Mouse (Mus musculus) CD4-positive, CD25-positive, alpha-beta regulatory T cell, adult 4 months (primary cell): Measurements from ENCODE around the gene Mpg. TPM values are rescaled to one million over a fixed set of nuclear protein-coding genes. Genes with fewer than 3 reads are reported as not detected.

Experiments used
- ATAC-seq: one replicate; pipeline ENCODE4 v1.8.0; 2017
- polyA plus RNA-seq, 2 experiments: library from polyadenylated mRNA; unstranded; fragments of 100-300 nt; shearing (Covaris generic); gene quantifications; one replicate each; pipeline ENCODE4 v1.2.1; 2017

The Mpg gene
- polyA plus RNA-seq, 2 experiments from 2014 or later: 27.0 to 39.9 TPM

DNA sequence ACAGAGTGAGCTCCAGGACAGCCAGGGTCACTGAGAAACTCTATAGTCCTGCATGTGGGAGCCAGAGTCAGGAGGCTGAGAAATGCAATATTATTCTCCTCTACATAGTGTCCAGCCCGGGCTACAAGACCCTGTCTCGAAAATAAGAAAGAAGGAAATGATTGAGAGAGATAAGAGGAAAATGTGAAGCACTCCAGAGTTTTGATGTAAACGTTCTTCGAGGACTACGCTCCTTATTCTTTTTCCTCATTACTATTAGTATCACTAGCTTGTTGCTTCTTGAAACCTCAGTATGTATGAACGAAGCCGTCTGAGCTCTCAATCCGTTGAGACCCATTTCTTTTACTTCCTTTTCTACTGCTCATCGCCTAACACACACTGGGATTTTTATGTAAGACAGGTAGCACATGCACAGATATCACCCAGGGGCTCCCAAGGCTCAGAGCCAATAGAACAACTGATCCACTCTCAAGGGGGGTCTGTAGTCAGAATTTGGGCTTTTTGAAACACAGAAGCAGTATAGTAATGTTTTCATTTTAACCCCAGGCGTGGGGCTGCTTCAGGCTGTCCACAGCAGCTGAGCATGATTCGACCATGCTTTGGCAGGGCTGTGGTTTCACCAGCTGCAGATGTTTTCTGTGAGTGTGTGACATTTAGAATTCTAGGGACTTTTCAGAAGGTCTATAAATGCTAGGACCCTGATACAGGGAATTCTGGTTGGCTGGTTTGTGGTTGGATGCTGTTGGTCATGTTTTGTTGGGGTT is 24.2 kb upstream of the Mpg start:
- no peak for ATAC-seq

GRCm38 (mm10) chr11:32205058-32205873 is 21.0 kb upstream of the Mpg start, which contains the start of gene Snrnp25:
Snrnp25 (plus strand) TSS chr11:32205415.
- peak; percentile 99 for ATAC-seq

- no peak for ATAC-seq
Observed at GRCm38 (mm10) chr11:32210623-32211022, 15.7 kb upstream of the Mpg start.

GRCm38 (mm10) chr11:32215372-32216162 is 10.7 kb upstream of the Mpg start:
- ATAC-seq: no peak

- ATAC-seq: peak; percentile 79
Observed at GRCm38 (mm10) chr11:32216851-32217250, 9.5 kb upstream of the Mpg start.

DNA sequence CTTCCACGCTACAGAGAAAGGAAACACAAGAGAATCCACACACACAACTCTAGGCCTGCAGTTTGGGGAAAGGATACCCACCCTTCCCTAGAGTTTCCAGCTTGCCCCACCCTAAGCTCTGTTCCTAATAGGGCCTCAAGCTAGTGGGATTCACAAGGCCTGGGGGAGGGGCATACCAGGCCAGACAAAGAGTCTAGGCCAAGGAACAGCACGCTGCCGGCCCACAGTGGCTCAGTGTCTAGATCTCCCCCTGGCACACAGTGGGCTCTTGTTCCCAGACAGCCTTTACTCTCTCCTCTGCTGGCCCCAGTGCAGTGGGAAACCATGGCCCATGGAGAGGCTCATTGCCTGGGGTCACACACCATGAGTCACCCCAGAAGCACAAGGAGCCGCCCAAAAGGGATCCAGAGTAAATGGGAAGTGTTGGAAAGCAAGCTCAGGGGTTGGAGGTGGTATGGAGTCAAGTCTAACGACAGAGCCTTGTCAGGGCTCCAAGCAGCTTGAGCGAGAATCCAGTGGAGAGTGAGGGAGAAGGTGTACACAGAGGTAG is 7.7 kb upstream of the Mpg start:
- no peak for ATAC-seq

- no peak for ATAC-seq
Observed at GRCm38 (mm10) chr11:32219287-32219686, 7.0 kb upstream of the Mpg start.

- ATAC-seq: no peak
Observed at GRCm38 (mm10) chr11:32220607-32221224, 5.6 kb upstream of the Mpg start.

GRCm38 (mm10) chr11:32221225-32221950 is 4.9 kb upstream of the Mpg start:
- ATAC-seq: no peak

DNA sequence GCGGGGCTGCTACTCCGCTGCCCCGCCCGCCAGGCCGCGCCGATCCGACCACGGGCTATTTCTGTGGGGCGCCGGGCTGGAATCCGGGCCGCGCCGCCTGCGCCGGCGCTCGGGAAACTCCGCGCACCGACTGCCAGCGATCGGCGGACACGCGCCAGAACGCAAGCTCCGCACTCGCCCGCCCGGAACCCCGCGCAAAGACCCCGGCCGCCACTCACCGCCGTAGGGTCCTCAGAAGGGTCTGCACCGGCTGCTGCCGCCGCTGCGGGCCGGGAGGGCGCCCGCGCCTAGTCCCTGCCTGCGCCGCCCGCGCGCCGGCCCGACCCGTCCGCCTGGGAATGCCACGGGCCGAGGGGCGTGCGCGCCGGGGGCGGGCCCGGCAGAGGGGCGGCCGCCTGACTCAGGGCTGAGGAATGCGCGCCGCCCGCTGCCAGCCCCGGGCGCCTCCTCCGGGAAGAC is 4.3 kb upstream of the Mpg start, which contains the start of gene Rhbdf1:
TSS of gene Rhbdf1 (minus strand) at position 350 of the 459 bp plus-strand sequence.
- ATAC-seq: no peak

- ATAC-seq: peak; percentile 30
Observed at GRCm38 (mm10) chr11:32222570-32223194, 3.6 kb upstream of the Mpg start.

DNA sequence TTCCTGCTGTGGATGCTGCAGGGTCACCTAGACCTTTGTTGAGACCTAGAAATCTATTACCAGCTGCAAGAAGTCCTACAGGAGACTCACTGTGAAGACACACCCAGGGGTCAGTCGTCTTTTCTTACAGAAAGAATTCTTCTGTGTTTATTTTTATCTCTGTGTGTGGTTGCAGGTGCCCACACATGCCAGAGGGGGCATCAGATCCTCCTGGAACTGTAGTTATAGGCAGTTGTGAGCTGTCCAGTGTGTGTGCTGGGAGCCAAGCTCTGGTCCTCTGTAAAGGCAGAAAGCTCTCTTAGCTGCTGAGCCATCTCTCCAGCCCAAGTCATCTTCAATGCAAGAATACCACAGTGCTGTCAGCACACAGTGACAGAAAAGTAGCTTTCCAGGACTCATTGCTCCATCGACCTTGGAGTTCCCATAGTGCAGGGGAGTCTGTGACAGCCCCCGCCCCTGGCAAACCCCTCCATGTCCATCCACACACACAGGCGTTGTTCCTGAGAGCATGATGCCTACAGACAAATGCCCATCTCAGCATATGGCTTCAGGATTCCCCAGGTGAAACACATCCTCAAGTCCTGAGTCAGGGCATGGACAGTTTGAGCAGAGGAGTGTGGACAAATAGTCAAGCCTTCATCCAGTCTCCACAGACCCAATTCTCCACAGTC is 2.9 kb upstream of the Mpg start:
- ATAC-seq: no peak

DNA sequence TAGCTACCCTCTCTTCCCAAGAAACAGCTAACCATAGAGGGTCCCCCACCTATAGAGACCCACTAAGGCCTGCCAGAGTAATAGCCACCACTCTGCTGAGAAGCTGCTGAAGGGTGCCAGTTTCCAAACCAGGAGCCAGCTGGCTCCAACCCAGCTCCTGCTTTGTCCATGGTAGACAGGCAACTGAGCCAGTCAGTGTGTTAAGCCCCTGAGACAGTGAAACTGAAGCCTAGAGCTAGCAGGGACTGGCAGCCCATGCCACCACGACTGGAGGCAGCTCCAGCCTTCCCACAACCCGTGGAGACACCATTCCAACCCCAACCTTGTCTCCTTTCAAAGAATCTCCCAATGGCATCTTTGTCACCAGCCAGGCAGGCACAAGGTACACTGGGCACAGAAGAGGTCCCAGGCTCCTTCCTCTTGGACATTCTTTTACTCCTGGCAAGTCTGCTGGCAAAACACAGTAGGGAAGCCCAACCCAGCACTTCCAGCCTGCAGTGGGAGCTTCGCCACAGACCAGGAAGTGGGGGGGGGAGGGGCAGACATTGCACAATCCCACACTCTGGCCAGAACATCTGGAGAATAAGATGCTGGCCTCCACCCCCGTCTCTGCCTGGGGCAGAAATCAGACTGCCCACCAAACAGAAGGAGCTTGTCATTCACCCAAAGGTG is 1.7 kb upstream of the Mpg start:
- no peak for ATAC-seq

DNA sequence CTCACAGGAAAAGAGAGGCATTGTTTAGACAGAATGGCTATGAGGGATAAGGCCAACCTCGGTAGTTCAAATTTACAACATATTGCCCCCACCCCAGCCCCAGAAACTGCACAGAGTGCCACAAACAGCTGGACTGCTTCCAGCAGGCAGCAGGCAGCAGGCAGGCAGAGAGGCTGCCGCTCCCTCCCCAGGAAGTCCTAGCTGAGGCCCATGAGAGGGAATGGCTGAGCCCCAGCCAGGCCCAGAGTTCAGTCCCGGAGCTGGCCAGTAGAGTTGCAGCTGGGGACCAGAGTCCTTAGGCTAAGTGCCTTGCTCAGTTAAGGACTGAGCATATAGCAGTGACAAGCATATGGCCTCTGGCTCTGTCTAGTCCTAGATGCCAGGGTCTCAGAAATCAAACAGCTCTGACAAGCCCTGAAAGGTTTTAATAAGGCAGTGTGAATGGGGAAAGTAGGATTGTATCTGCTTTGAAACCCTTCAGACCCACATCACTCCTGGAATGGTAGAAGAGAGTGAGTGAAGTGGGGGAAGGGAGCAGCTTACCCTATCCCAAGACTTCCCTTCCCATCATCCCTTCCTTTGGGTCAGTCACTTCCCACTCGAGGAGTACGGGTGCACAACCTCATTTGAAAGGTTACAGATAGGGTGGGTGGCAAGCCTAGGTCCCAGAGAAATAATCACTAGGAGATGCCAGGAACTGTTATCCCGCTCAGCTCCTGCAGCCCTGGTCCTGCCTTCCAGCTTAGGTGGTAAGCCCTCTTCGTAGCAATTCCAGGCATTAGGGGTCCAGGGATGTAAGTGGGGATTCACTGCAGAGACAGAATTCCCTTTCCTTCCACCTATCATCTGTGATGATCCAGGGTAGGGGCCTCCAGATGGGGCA is 842 bp upstream of the Mpg start:
- no peak for ATAC-seq

DNA sequence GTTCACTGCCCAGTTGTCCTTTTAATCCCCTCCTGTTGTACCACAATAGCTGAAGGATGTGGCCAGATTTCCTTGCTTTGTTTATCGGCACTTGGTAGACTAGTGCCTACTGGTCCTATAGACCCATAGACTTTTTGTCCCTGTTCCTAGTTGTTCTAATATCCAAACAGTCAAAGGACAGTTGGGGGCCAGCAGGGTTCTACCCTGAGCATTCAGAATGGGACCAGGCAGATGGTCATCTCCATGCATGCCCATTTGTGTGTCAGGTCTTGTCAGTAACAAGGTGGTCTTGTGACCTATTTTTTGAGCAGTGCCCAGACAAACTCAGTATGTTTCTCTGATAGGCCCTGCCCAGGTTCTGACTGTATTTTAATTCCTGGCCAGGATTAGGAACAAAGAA is 736 bp downstream of the Mpg start:
- no peak for ATAC-seq

DNA sequence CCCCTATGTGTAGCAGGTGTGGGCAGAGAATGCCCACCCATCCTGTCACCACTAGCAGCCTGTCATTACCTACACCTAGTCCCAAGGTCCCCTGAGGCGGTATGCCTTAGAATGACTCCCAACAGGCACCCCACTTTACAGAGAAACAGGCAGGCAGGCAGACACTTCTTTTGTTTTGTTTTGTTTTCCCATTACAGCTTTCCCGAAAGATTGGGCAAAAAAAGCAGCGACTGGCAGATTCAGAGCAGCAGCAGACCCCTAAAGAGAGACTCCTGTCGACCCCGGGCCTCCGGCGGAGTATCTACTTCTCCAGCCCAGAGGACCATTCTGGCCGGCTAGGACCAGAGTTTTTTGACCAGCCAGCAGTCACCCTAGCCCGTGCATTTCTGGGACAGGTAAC is 1.2 kb downstream of the Mpg start:
- ATAC-seq: no peak

GRCm38 (mm10) chr11:32228292-32228845 is 2.1 kb downstream of the Mpg start:
- ATAC-seq: no peak

GRCm38 (mm10) chr11:32230220-32230619 is 3.9 kb downstream of the Mpg start:
- no peak for ATAC-seq
